In the genomic region with DNA sequence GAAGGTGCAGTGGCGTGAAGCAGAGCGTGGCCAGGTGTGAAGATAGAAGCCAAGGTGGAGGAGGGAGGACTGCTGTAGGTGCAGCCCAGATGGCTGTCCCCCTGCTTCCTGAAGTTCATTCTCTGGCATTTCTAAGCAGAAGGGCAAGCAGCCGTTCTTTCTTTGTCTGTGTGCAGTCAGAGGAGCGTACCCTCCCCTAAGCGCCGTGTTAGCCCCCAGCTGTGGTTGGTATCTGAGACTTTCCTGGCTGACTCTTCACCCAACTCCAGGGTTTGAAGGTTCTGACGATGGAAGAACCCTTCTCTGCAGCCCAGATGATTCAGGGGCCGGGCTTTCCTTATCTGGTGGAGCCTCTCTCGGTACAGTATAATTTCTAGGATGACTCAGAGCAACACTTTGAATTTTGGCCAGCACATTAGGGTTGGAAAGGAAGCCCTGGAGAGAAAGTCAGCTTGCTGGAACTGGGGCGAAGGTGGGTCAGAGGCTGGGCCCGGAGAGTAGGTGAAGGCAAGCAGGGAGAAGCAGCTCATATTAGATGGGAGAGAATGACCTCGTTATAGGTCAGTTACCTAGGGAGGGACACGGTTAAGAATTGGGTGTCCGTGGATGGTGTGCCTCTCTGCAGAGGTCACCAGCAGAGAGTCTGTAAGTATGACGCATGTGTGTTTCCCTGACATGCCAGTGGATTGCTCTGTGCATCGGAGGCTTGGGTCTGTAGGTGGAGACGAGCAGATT, we compare ENCODE assay signal across 8 mouse cellular contexts. TPM values are rescaled to one million over a fixed set of nuclear protein-coding genes. Genes with fewer than 3 reads are reported as not detected.
DNase-seq lines count a peak whose midpoint lies in the region; ATAC-seq and TF ChIP-seq lines count a peak whose summit lies in the region.

No protein-coding gene starts in this region.

- H3K79me2 ChIP-seq in C2C12 (ENCODE audit: control insufficient read depth, insufficient read depth), result peaks cover 95% of the 10 kb centered on the region

- H3K4me1 ChIP-seq in heart, postnatal 0 days (ENCODE audit: control insufficient read depth, insufficient read depth), result peaks cover 36% of the 10 kb centered on the region
- H3K4me1 ChIP-seq in liver, postnatal 0 days (ENCODE audit: insufficient read depth), result peaks cover 50% of the 10 kb centered on the region

- no peak for DNase-seq in frontal cortex, postnatal 25 days (ENCODE audit: low spot score in 2 of 2)
- peak; percentile 45 for DNase-seq in cerebellum, adult 9-11 months
- peak; percentile 79 for DNase-seq in heart, postnatal 0 days (ENCODE audit: low spot score)
- DNase-seq in liver, postnatal 0 days, result no peak
- DNase-seq in thymus, postnatal 10 days (ENCODE audit: low spot score in 2 of 2), result peak; percentile 23 to 26
- DNase-seq in left cerebral cortex, postnatal 10 days (ENCODE audit: extremely low spot score in 1 of 2, low spot score in 2 of 2), result no peak

- peak overlapping the region; percentile 78 for H3K27ac ChIP-seq in heart, postnatal 0 days (ENCODE audit: low read depth)
- peak overlapping the region; percentile 66 for H3K27ac ChIP-seq in liver, postnatal 0 days (ENCODE audit: low read depth)

- peak overlapping the region; percentile 18; the same call in 1 of the 2 replicates for H3K9ac ChIP-seq in heart, postnatal 0 days (replicated peaks; ENCODE audit: low read depth, low read length)
- H3K9ac ChIP-seq in liver, postnatal 0 days (replicated peaks), result peak overlapping the region; percentile 45

- intact Hi-C loops in left cerebral cortex, postnatal 10 days (cut with DNase I), result no loop called here

- no peaks in the 10 kb centered on the region for H3K27me3 ChIP-seq in C2C12 (ENCODE audit: control insufficient read depth, insufficient read depth, insufficient read length)
- H3K27me3 ChIP-seq in heart, postnatal 0 days (ENCODE audit: control insufficient read depth, insufficient read depth, low read length), result no peaks in the 10 kb centered on the region
- no peaks in the 10 kb centered on the region for H3K27me3 ChIP-seq in liver, postnatal 0 days (ENCODE audit: insufficient read depth, low read length)

- H3ac ChIP-seq in C2C12 (ENCODE audit: control insufficient read depth, insufficient read length, low read depth), result peak overlapping the region; percentile 43

- peak overlapping the region; percentile 48 for H3K4me2 ChIP-seq in heart, postnatal 0 days (ENCODE audit: low read depth, low read length)
- H3K4me2 ChIP-seq in liver, postnatal 0 days (ENCODE audit: low read depth, low read length), result peak overlapping the region; percentile 55

- 22% methylated on average over 17 of the region's 17 CpGs for WGBS in heart, postnatal 0 days
- WGBS in liver, postnatal 0 days (ENCODE audit: insufficient replicate concordance), result 53% methylated on average over 17 of the region's 17 CpGs

- peak; percentile 84 for ATAC-seq in frontal cortex, adult (ENCODE audit: low TSS enrichment)
- peak; percentile 73 for ATAC-seq in heart, postnatal 0 days (ENCODE audit: insufficient read depth, low read depth)
- ATAC-seq in liver, postnatal 0 days, result peak; percentile 62

- H3K36me3 ChIP-seq in C2C12 (ENCODE audit: control insufficient read depth, insufficient read depth), result no peaks in the 10 kb centered on the region
- H3K36me3 ChIP-seq in heart, postnatal 0 days (replicated peaks; ENCODE audit: control insufficient read depth, insufficient read depth, low read length), result no peaks in the 10 kb centered on the region
- no peaks in the 10 kb centered on the region for H3K36me3 ChIP-seq in liver, postnatal 0 days (replicated peaks; ENCODE audit: insufficient read depth, low read length)

- TF ChIP-seq EP300 in heart, postnatal 0 days (IDR thresholded peaks at IDR 0.05; ENCODE audit: low read depth), result no peak
- TF ChIP-seq EP300 in liver, postnatal 0 days (IDR thresholded peaks at IDR 0.05; ENCODE audit: low read depth), result no peak

- H3K79me3 ChIP-seq in C2C12 (ENCODE audit: low read depth), result peaks cover 54% of the 10 kb centered on the region

- peak overlapping the region; percentile 21 for H3K4me3 ChIP-seq in C2C12 (ENCODE audit: insufficient read depth, poor library complexity, severe bottlenecking)
- H3K4me3 ChIP-seq in heart, postnatal 0 days (ENCODE audit: low read depth, low read length), result peak overlapping the region; percentile 14
- peak overlapping the region; percentile 14; the same call in 1 of the 2 replicates for H3K4me3 ChIP-seq in liver, postnatal 0 days (ENCODE audit: low read depth, low read length)

- TF ChIP-seq CTCF in C2C12 (IDR thresholded peaks at IDR 0.05; ENCODE audit: control insufficient read depth, insufficient read depth, insufficient read length), result no peak
- no peak for TF ChIP-seq CTCF in heart, postnatal 0 days (IDR thresholded peaks at IDR 0.05; ENCODE audit: low read depth)
- TF ChIP-seq CTCF in liver, postnatal 0 days (IDR thresholded peaks at IDR 0.05; ENCODE audit: low read depth), result no peak

- H3K9me3 ChIP-seq in heart, postnatal 0 days (replicated peaks; ENCODE audit: control insufficient read depth, low read length), result no peaks in the 10 kb centered on the region
- no peaks in the 10 kb centered on the region for H3K9me3 ChIP-seq in liver, postnatal 0 days (ENCODE audit: low read length)

TF ChIP-seq in C2C12, 6 proteins besides CTCF, POLR2A, EP300 and RAD21:
- TF ChIP-seq MAX (IDR thresholded peaks at IDR 0.05) (no peak), FOSL1 (IDR thresholded peaks at IDR 0.05; ENCODE audit: insufficient read depth, low read length, poor library complexity, severe bottlenecking) (no peak), MYOG (IDR thresholded peaks at IDR 0.05; ENCODE audit: control insufficient read depth, extremely low read depth, insufficient read length) (no peak), CEBPB (IDR thresholded peaks at IDR 0.05; ENCODE audit: low read depth) (no peak), MYOD1 (IDR thresholded peaks at IDR 0.05; ENCODE audit: control insufficient read depth, insufficient read length, low read depth) (no peak), USF1 (IDR thresholded peaks at IDR 0.05; ENCODE audit: low read depth) (no peak)
TF ChIP-seq in C2C12: peak in this region for 0.

RNA-seq across cellular contexts. Expression of a gene that starts 23.9 kb away (rescaled TPM):
- 16.8 TPM for polyA plus RNA-seq in C2C12 (2012; fragmentation: generic; extraction: Trizol)
- total RNA-seq in heart, postnatal 0 days (2014; rRNA removed; ENCODE audit: low replicate concordance), result 10.4 and 24.2 TPM in 2 replicates
- polyA plus RNA-seq in heart, postnatal 0 days (2015; fragmentation: Nextera tagmentation; extraction: Ambion mirVana), result 7.7 and 7.8 TPM in 2 replicates
- polyA plus RNA-seq in liver, postnatal 0 days (2015; fragmentation: Nextera tagmentation; extraction: Ambion mirVana), result 5.5 and 6.3 TPM in 2 replicates
- 10 to 100 TPM; 56.2 to 62.9 TPM for total RNA-seq in left cerebral cortex, postnatal 10 days (2021)

Comparison
In these comparisons a context has a peak if more than half of its experiments do, and no peak if none do; other contexts are left out.
1. DNase-seq: peak in cerebellum, adult 9-11 months (single experiment), heart, postnatal 0 days (single experiment) and thymus, postnatal 10 days (2 of 2); none in frontal cortex, postnatal 25 days (0 of 2), liver, postnatal 0 days (single experiment) and left cerebral cortex, postnatal 10 days (0 of 2).
2. Peak in every context shown above with its lines, with median percentiles within 50 percentile points of each other: ATAC-seq and H3K4me3 ChIP-seq.